Mouse (Mus musculus) ES-E14 (cell line): Measurements from ENCODE around the gene Fcf1. TPM values are rescaled to one million over a fixed set of nuclear protein-coding genes. Genes with fewer than 3 reads are reported as not detected.

Experiments
- DNase-seq: peaks from one replicate; pipeline ENCODE4 v3.0.0-alpha.2; 2013; ENCODE audit warnings: low read depth, low spot score
- H3K27ac ChIP-seq: 2 replicates; pipeline ENCODE4 v1.5.1; 2012; ENCODE audit warnings: low read depth, mild to moderate bottlenecking, low read length, moderate library complexity, mixed read lengths; ENCODE audit not compliant: poor library complexity, insufficient read depth, severe bottlenecking
- H3K36me3 ChIP-seq: 2 replicates; pipeline ENCODE4 v1.6.1; 2012; ENCODE audit warnings: mild to moderate bottlenecking, low read length, moderate library complexity, mixed read lengths; ENCODE audit not compliant: control insufficient read depth, poor library complexity, insufficient read depth, severe bottlenecking
- H3K4me1 ChIP-seq, 2 experiments: fragments of 150-350 bp in 1 of 2; sonication (generic) in 1 of 2; 2 replicates each; pipeline ENCODE4 v1.6.1; 2012; ENCODE audit warnings: low read length in 2 of 2, mild to moderate bottlenecking in 1 of 2, mixed read lengths in 1 of 2; ENCODE audit not compliant: control insufficient read depth in 2 of 2, insufficient read depth in 2 of 2, poor library complexity in 1 of 2
- H3K4me3 ChIP-seq, 2 experiments: fragments of 150-350 bp in 1 of 2; sonication (generic) in 1 of 2; 2 replicates each; pipeline ENCODE4 v1.5.1; 2012; ENCODE audit warnings: low read length in 2 of 2, low read depth in 1 of 2, mild to moderate bottlenecking in 1 of 2, mixed read lengths in 1 of 2; ENCODE audit not compliant: insufficient read depth in 1 of 2, poor library complexity in 1 of 2, severe bottlenecking in 1 of 2
- H3K9ac ChIP-seq: 2 replicates; pipeline ENCODE4 v1.6.1; 2012; ENCODE audit warnings: low read depth, mild to moderate bottlenecking, low read length, mixed read lengths; ENCODE audit not compliant: poor library complexity, insufficient read depth, severe bottlenecking
- H3K9me3 ChIP-seq: fragments of 150-350 bp; sonication (generic); 2 replicates; pipeline ENCODE4 v1.6.1; 2012; ENCODE audit warnings: low read depth, mild to moderate bottlenecking, low read length; ENCODE audit not compliant: control insufficient read depth, insufficient read depth
- CHD2 ChIP-seq: IDR thresholded peaks from 2 replicates; pipeline ENCODE4 v1.6.1; 2014; ENCODE audit warnings: mild to moderate bottlenecking, low read depth, low read length, inconsistent platforms
- HCFC1 ChIP-seq: IDR thresholded peaks from 2 replicates; pipeline ENCODE4 v1.6.1; 2012; ENCODE audit warnings: low read length, inconsistent platforms, borderline replicate concordance; ENCODE audit not compliant: insufficient read depth
- MAFK ChIP-seq: IDR thresholded peaks from 2 replicates; pipeline ENCODE4 v1.6.1; 2014; ENCODE audit warnings: mild to moderate bottlenecking, low read depth, low read length, inconsistent platforms; ENCODE audit not compliant: insufficient read depth
- ZC3H11A ChIP-seq: IDR thresholded peaks from 2 replicates; pipeline ENCODE4 v1.6.1; 2012; ENCODE audit warnings: low read depth, mild to moderate bottlenecking, inconsistent platforms, low read length, borderline replicate concordance
- ZNF384 ChIP-seq: IDR thresholded peaks from 2 replicates; pipeline ENCODE4 v1.6.1; 2012; ENCODE audit warnings: low read depth, low read length, inconsistent platforms
- in situ Hi-C, 2 experiments: fragments of 600-800 bp; cut with MboI; formaldehyde crosslinking; loops; one replicate each; pipeline ENCODE4 v1.15.1; 2025; ENCODE audit warnings: low sequenced_read_pairs in 2 of 2, inconsistent platforms in 1 of 2; ENCODE audit not compliant: unreplicated experiment in 2 of 2
- total RNA-seq: library from RNA; depleted of rRNA; stranded (reverse); fragments of 300-350 nt; gene quantifications from 2 replicates; pipeline ENCODE4 v1.2.3, GENCODE M21; 2012

The Fcf1 gene
- total RNA-seq, 1 experiment, result 156 TPM

- peak within 1 kb of the TSS; percentile 96 for H3K9ac ChIP-seq
- peak within 1 kb of the TSS; percentile 91 to 96 for H3K4me3 ChIP-seq
- H3K36me3 ChIP-seq, result no peaks in the 10 kb centered on the region
- DNase-seq, result peak; percentile 97
- H3K27ac ChIP-seq, result peak within 1 kb of the TSS; percentile 21
- peaks cover 0 to 2% of the 10 kb centered on the region in 2 experiments; a peak in 1 of 4 replicates for H3K4me1 ChIP-seq
- TF ChIP-seq ZNF384, result no peak
- no peak for TF ChIP-seq CHD2
- no peak for TF ChIP-seq ZC3H11A
- peak; percentile 69; the same call in 1 of the 2 replicates for TF ChIP-seq HCFC1
- no peak for TF ChIP-seq MAFK
- in situ Hi-C loops, result no loop called here
- no peaks in the 10 kb centered on the region for H3K9me3 ChIP-seq
Observed at GRCm38 (mm10) chr12:84996083-84996496, 25.4 kb downstream of the Fcf1 start, which contains the start of gene Ylpm1. Ylpm1 (plus strand) TSS chr12:84996321.

- no peak for DNase-seq
- peak overlapping the region; percentile 96 for H3K9ac ChIP-seq
- peaks cover 0 to 2% of the 10 kb centered on the region in 2 experiments; a peak in 1 of 4 replicates for H3K4me1 ChIP-seq
- peak overlapping the region; percentile 91 to 96 for H3K4me3 ChIP-seq
- TF ChIP-seq HCFC1, result no peak
- TF ChIP-seq ZNF384, result no peak
- no peak for TF ChIP-seq CHD2
- no peak for TF ChIP-seq ZC3H11A
- TF ChIP-seq MAFK, result no peak
- H3K36me3 ChIP-seq, result no peaks in the 10 kb centered on the region
- no peaks in the 10 kb centered on the region for H3K9me3 ChIP-seq
- in situ Hi-C loops, result no loop called here
- H3K27ac ChIP-seq, result peak overlapping the region; percentile 21
Observed at GRCm38 (mm10) chr12:84996501-84997398, 26.1 kb downstream of the Fcf1 start.

GRCm38 (mm10) chr12:84999053-84999452 lies 28.4 kb downstream of the Fcf1 start:
- H3K4me1 ChIP-seq, result peaks cover 0 to 2% of the 10 kb centered on the region in 2 experiments; a peak in 1 of 4 replicates
- H3K36me3 ChIP-seq, result no peaks in the 10 kb centered on the region
- no peak overlapping the region for H3K27ac ChIP-seq
- H3K9ac ChIP-seq, result no peak overlapping the region
- H3K4me3 ChIP-seq, result no peak overlapping the region
- H3K9me3 ChIP-seq, result peaks cover 4% of the 10 kb centered on the region; the same call in 1 of the 2 replicates
- in situ Hi-C loops, result no loop called here
- no peak for TF ChIP-seq ZNF384
- TF ChIP-seq ZC3H11A, result no peak
- no peak for TF ChIP-seq CHD2
- TF ChIP-seq MAFK, result no peak
- TF ChIP-seq HCFC1, result no peak
- no peak for DNase-seq

- no peaks in the 10 kb centered on the region; the same call in 1 of the 2 replicates for H3K36me3 ChIP-seq
- TF ChIP-seq MAFK (no peak), HCFC1 (no peak), CHD2 (no peak), ZC3H11A (no peak), ZNF384 (no peak)
- in situ Hi-C loops, result no loop called here
Observed at GRCm38 (mm10) chr12:85006206-85006605, 35.5 kb downstream of the Fcf1 start.

More at GRCm38 (mm10) chr12:85006206-85006605, 35.5 kb downstream of the Fcf1 start:
- Histone ChIP-seq H3K4me3 (no peak overlapping the region), H3K9ac (no peak overlapping the region), H3K27ac (no peak overlapping the region), H3K4me1 (peaks cover 0 to 4% of the 10 kb centered on the region in 2 experiments; a peak in 1 of 4 replicates), H3K9me3 (peaks cover 4% of the 10 kb centered on the region; the same call in 1 of the 2 replicates)
- DNase-seq, result no peak
